ENCODE assay signal across 9 mouse cellular contexts in genomic region chr16:77444647-77445046, GRCm38 (mm10).
"Had no signal": no experiment of that assay in that cellular context is flagged by ENCODE, and none has a peak within 500 bp of the region (broad histone marks: within the 10 kb centered on the region; RNA-seq: fewer than 3 reads in every experiment).

No protein-coding gene starts in this region.

- H3K4me1 ChIP-seq: limb, embryonic 10.5 days had no signal

- H3K4me3 ChIP-seq: left cerebral cortex, adult 2 months; limb, embryonic 10.5 days; myocyte had no signal

- H3K9me3 ChIP-seq: limb, embryonic 10.5 days had no signal

- ATAC-seq: inflammation-experienced regulatory T-cells, adult 6 months had no signal

- H3K9ac ChIP-seq: lung, embryonic 14.5 days had no signal

- H3K36me3 ChIP-seq: limb, embryonic 10.5 days had no signal

- DNase-seq: right cerebral cortex, postnatal 4 days; spleen, adult 18-20 months; thymus, adult 2 months had no signal

- H3K4me2 ChIP-seq: liver, embryonic 11.5 days; lung, embryonic 14.5 days had no signal

- H3K27ac ChIP-seq: left cerebral cortex, adult 2 months; limb, embryonic 10.5 days had no signal
